Mouse (Mus musculus): ENCODE results near the gene Chrnb1. TPM values are rescaled to one million over a fixed set of nuclear protein-coding genes. Genes with fewer than 3 reads are reported as not detected.

Chrnb1 gene
- polyA plus RNA-seq, 1 experiment from 2014 or later, result 5.0 TPM

GRCm38 (mm10) chr11:69799394-69800137 is 3.8 kb upstream of the Chrnb1 start:
- Histone ChIP-seq H3K4me3 (ENCODE audit: low read depth, low read length) (no peak overlapping the region), H3K9me3 (ENCODE audit: control insufficient read depth, low read length) (no peaks in the 10 kb centered on the region), H3K4me2 (replicated peaks; ENCODE audit: low read depth) (0 out of 2 replicates have a peak overlapping the region, but pooled peaks have one; percentile 73), H3K36me3 (ENCODE audit: control insufficient read depth, insufficient read depth, low read length) (no peaks in the 10 kb centered on the region), H3K27ac (replicated peaks) (no peak overlapping the region), H3K27me3 (ENCODE audit: control insufficient read depth, insufficient read depth, low read length) (no peaks in the 10 kb centered on the region), H3K4me1 (replicated peaks; ENCODE audit: control insufficient read depth, insufficient read depth) (peaks cover 4% of the 10 kb centered on the region), H3K9ac (ENCODE audit: low read length) (no peak overlapping the region)
- DNase-seq (ENCODE audit: low spot score), result no peak
- ATAC-seq (ENCODE audit: low FRiP score, low TSS enrichment), result no peak
- WGBS, result 48% methylated on average over 12 of the region's 12 CpGs
- TF ChIP-seq EP300 (optimal IDR thresholded peaks at IDR 0.05) (no peak), CTCF (IDR thresholded peaks at IDR 0.05; ENCODE audit: low read depth) (0 out of 2 replicates have a peak, but pooled peaks have one; percentile 8)

- 65% methylated on average over 7 of the region's 7 CpGs for WGBS
- Histone ChIP-seq H3K36me3 (ENCODE audit: control insufficient read depth, insufficient read depth, low read length) (no peaks in the 10 kb centered on the region), H3K4me3 (ENCODE audit: low read depth, low read length) (no peak overlapping the region), H3K9me3 (ENCODE audit: control insufficient read depth, low read length) (no peaks in the 10 kb centered on the region), H3K4me1 (replicated peaks; ENCODE audit: control insufficient read depth, insufficient read depth) (peaks cover 4% of the 10 kb centered on the region), H3K27ac (replicated peaks) (no peak overlapping the region), H3K27me3 (ENCODE audit: control insufficient read depth, insufficient read depth, low read length) (no peaks in the 10 kb centered on the region), H3K9ac (ENCODE audit: low read length) (no peak overlapping the region), H3K4me2 (replicated peaks; ENCODE audit: low read depth) (no peak overlapping the region)
- TF ChIP-seq CTCF (IDR thresholded peaks at IDR 0.05; ENCODE audit: low read depth) (no peak), EP300 (optimal IDR thresholded peaks at IDR 0.05) (no peak)
- no peak for ATAC-seq (ENCODE audit: low FRiP score, low TSS enrichment)
- no peak for DNase-seq (ENCODE audit: low spot score)
These were observed 2.2 kb upstream of the Chrnb1 start for GRCm38 (mm10) chr11:69797924-69798323.

- no peak overlapping the region for H3K27ac ChIP-seq (replicated peaks)
- peak overlapping the region; percentile 51 for H3K4me3 ChIP-seq (ENCODE audit: low read depth, low read length)
- H3K9me3 ChIP-seq (ENCODE audit: control insufficient read depth, low read length), result no peaks in the 10 kb centered on the region
- H3K27me3 ChIP-seq (ENCODE audit: control insufficient read depth, insufficient read depth, low read length), result no peaks in the 10 kb centered on the region
- TF ChIP-seq CTCF (IDR thresholded peaks at IDR 0.05; ENCODE audit: low read depth), result no peak
- TF ChIP-seq EP300 (optimal IDR thresholded peaks at IDR 0.05), result no peak
- DNase-seq (ENCODE audit: low spot score) (no peak), ATAC-seq (ENCODE audit: low FRiP score, low TSS enrichment) (no peak)
- H3K36me3 ChIP-seq (ENCODE audit: control insufficient read depth, insufficient read depth, low read length), result no peaks in the 10 kb centered on the region
- H3K9ac ChIP-seq (ENCODE audit: low read length), result peak overlapping the region; percentile 61; the same call in 1 of the 2 replicates
- peak overlapping the region; percentile 95 for H3K4me2 ChIP-seq (replicated peaks; ENCODE audit: low read depth)
- H3K4me1 ChIP-seq (replicated peaks; ENCODE audit: control insufficient read depth, insufficient read depth), result peaks cover under 1% of the 10 kb centered on the region; the same call in 1 of the 2 replicates
- WGBS, result 4% methylated on average over 13 of the region's 13 CpGs
These were observed 266 bp upstream of the Chrnb1 start for GRCm38 (mm10) chr11:69795983-69796435.

GRCm38 (mm10) chr11:69793429-69793828 is 2.3 kb downstream of the Chrnb1 start:
- Histone ChIP-seq H3K4me1 (replicated peaks; ENCODE audit: control insufficient read depth, insufficient read depth) (no peaks in the 10 kb centered on the region), H3K27ac (replicated peaks) (no peak overlapping the region), H3K9me3 (ENCODE audit: control insufficient read depth, low read length) (no peaks in the 10 kb centered on the region), H3K9ac (ENCODE audit: low read length) (no peak overlapping the region), H3K4me2 (replicated peaks; ENCODE audit: low read depth) (no peak overlapping the region), H3K4me3 (ENCODE audit: low read depth, low read length) (no peak overlapping the region), H3K36me3 (ENCODE audit: control insufficient read depth, insufficient read depth, low read length) (no peaks in the 10 kb centered on the region), H3K27me3 (ENCODE audit: control insufficient read depth, insufficient read depth, low read length) (no peaks in the 10 kb centered on the region)
- TF ChIP-seq EP300 (optimal IDR thresholded peaks at IDR 0.05) (no peak), CTCF (IDR thresholded peaks at IDR 0.05; ENCODE audit: low read depth) (no peak)
- WGBS, result 63% methylated on average over 5 of the region's 5 CpGs
- ATAC-seq (ENCODE audit: low FRiP score, low TSS enrichment), result no peak
- DNase-seq (ENCODE audit: low spot score), result no peak

GRCm38 (mm10) chr11:69791420-69791819 is 4.3 kb downstream of the Chrnb1 start:
- H3K4me2 ChIP-seq (replicated peaks; ENCODE audit: low read depth), result no peak overlapping the region
- H3K9ac ChIP-seq (ENCODE audit: low read length), result no peak overlapping the region
- no peaks in the 10 kb centered on the region for H3K36me3 ChIP-seq (ENCODE audit: control insufficient read depth, insufficient read depth, low read length)
- no peaks in the 10 kb centered on the region for H3K27me3 ChIP-seq (ENCODE audit: control insufficient read depth, insufficient read depth, low read length)
- DNase-seq (ENCODE audit: low spot score), result no peak
- no peaks in the 10 kb centered on the region for H3K9me3 ChIP-seq (ENCODE audit: control insufficient read depth, low read length)
- H3K27ac ChIP-seq (replicated peaks), result no peak overlapping the region
- 66% methylated on average over 5 of the region's 5 CpGs for WGBS
- no peak overlapping the region for H3K4me3 ChIP-seq (ENCODE audit: low read depth, low read length)
- TF ChIP-seq EP300 (optimal IDR thresholded peaks at IDR 0.05) (no peak), CTCF (IDR thresholded peaks at IDR 0.05; ENCODE audit: low read depth) (no peak)
- H3K4me1 ChIP-seq (replicated peaks; ENCODE audit: control insufficient read depth, insufficient read depth), result no peaks in the 10 kb centered on the region
- ATAC-seq (ENCODE audit: low FRiP score, low TSS enrichment), result no peak

GRCm38 (mm10) chr11:69789431-69789830 is 6.3 kb downstream of the Chrnb1 start:
- ATAC-seq (ENCODE audit: low FRiP score, low TSS enrichment) (no peak), DNase-seq (ENCODE audit: low spot score) (no peak)
- no peak overlapping the region for H3K4me2 ChIP-seq (replicated peaks; ENCODE audit: low read depth)
- no peak overlapping the region for H3K27ac ChIP-seq (replicated peaks)
- H3K4me3 ChIP-seq (ENCODE audit: low read depth, low read length), result no peak overlapping the region
- H3K9ac ChIP-seq (ENCODE audit: low read length), result no peak overlapping the region
- no peaks in the 10 kb centered on the region for H3K36me3 ChIP-seq (ENCODE audit: control insufficient read depth, insufficient read depth, low read length)
- H3K27me3 ChIP-seq (ENCODE audit: control insufficient read depth, insufficient read depth, low read length), result no peaks in the 10 kb centered on the region
- no peaks in the 10 kb centered on the region for H3K9me3 ChIP-seq (ENCODE audit: control insufficient read depth, low read length)
- WGBS, result 55% methylated on average over 5 of the region's 5 CpGs
- no peaks in the 10 kb centered on the region for H3K4me1 ChIP-seq (replicated peaks; ENCODE audit: control insufficient read depth, insufficient read depth)
- TF ChIP-seq CTCF (IDR thresholded peaks at IDR 0.05; ENCODE audit: low read depth) (no peak), EP300 (optimal IDR thresholded peaks at IDR 0.05) (no peak)

All from stomach, postnatal 0 days (tissue).